Mouse (Mus musculus) kidney, adult 2 months (tissue): ENCODE measurements around the gene Klhl21. TPM values are rescaled to one million over a fixed set of nuclear protein-coding genes. Genes with fewer than 3 reads are reported as not detected.
A peak's percentile ranks its signal among the peaks of the same experiment; 100 is the strongest.

Source experiments
- DNase-seq: peaks from one replicate; pipeline ENCODE4 v3.0.0; 2021
- H3K27ac ChIP-seq: fragments of 200-500 bp; 2 replicates; pipeline ENCODE4 v1.5.1; 2012; ENCODE audit warnings: low read depth, low read length, control low read depth, inconsistent platforms; ENCODE audit not compliant: insufficient read depth
- H3K27me3 ChIP-seq: fragments of 200-500 bp; replicated peaks from 2 replicates; pipeline ENCODE4 v1.6.1; 2012; ENCODE audit warnings: mild to moderate bottlenecking, moderate library complexity, low read length, inconsistent platforms; ENCODE audit not compliant: control insufficient read depth, insufficient read depth
- H3K36me3 ChIP-seq: fragments of 200-500 bp; 2 replicates; pipeline ENCODE4 v1.6.1; 2012; ENCODE audit warnings: mild to moderate bottlenecking, moderate library complexity, low read length, inconsistent platforms; ENCODE audit not compliant: control insufficient read depth, insufficient read depth
- H3K4me1 ChIP-seq: fragments of 200-500 bp; 2 replicates; pipeline ENCODE4 v1.6.1; 2011; ENCODE audit warnings: low read length; ENCODE audit not compliant: control insufficient read depth, insufficient read depth
- H3K4me3 ChIP-seq: fragments of 200-500 bp; 2 replicates; pipeline ENCODE4 v1.5.1; 2011; ENCODE audit warnings: mild to moderate bottlenecking, low read depth, low read length, control low read depth; ENCODE audit not compliant: insufficient read depth
- CTCF ChIP-seq: fragments of 200-500 bp; conservative IDR thresholded peaks from 2 replicates; pipeline ENCODE4 v1.5.1; 2011; ENCODE audit warnings: low read depth, mild to moderate bottlenecking, control low read depth, low read length, moderate library complexity, mixed read lengths; ENCODE audit not compliant: insufficient read depth, insufficient read length
- POLR2A ChIP-seq: fragments of 200-500 bp; IDR thresholded peaks from one replicate; pipeline ENCODE4 v1.6.1; 2011; ENCODE audit warnings: low read depth, low read length, control low read depth
- WGBS: fragments of 180-500 bp; shearing (Covaris S2); methylation state at CpG from one replicate; pipeline ENCODE4 v1.1.7; 2018; 5-methylcytosine and 5-hydroxymethylcytosine counted together
- polyA plus RNA-seq: library from polyadenylated mRNA; depleted of rRNA; stranded (reverse); fragments of >200 nt; gene quantifications from 2 replicates; pipeline ENCODE4 v1.2.3, GENCODE M21; 2012; rRNA removed

Klhl21 gene
- polyA plus RNA-seq: 23.0 and 26.7 TPM in 2 replicates

GRCm38 (mm10) chr4:152008622-152009075 is at the start of gene Klhl21:
Klhl21 (plus strand) TSS chr4:152008803.
- peak; percentile 95 for TF ChIP-seq POLR2A
- TF ChIP-seq CTCF: no peak
- peak; percentile 97 for DNase-seq
- peak within 1 kb of the TSS; percentile 89 for H3K27ac ChIP-seq
- no peaks in the 10 kb centered on the region for H3K36me3 ChIP-seq
- H3K4me3 ChIP-seq: peak within 1 kb of the TSS; percentile 76
- WGBS: 1% methylated on average over 45 of the region's 45 CpGs
- no peaks in the 10 kb centered on the region for H3K27me3 ChIP-seq
- peaks cover 20% of the 10 kb centered on the region for H3K4me1 ChIP-seq

GRCm38 (mm10) chr4:151959849-151960512 is 48.6 kb upstream of the Klhl21 start:
- TF ChIP-seq CTCF (no peak), POLR2A (no peak)
- Histone ChIP-seq H3K4me1 (no peaks in the 10 kb centered on the region), H3K4me3 (no peak overlapping the region), H3K27me3 (no peaks in the 10 kb centered on the region), H3K27ac (no peak overlapping the region), H3K36me3 (no peaks in the 10 kb centered on the region)
- WGBS: 88% methylated on average over 11 of the region's 11 CpGs
- no peak for DNase-seq

GRCm38 (mm10) chr4:151960513-151960854 is 48.1 kb upstream of the Klhl21 start:
- no peaks in the 10 kb centered on the region for H3K4me1 ChIP-seq
- no peak overlapping the region for H3K4me3 ChIP-seq
- DNase-seq: no peak
- no peaks in the 10 kb centered on the region for H3K36me3 ChIP-seq
- 86% methylated on average over 3 of the region's 3 CpGs for WGBS
- no peaks in the 10 kb centered on the region for H3K27me3 ChIP-seq
- no peak overlapping the region for H3K27ac ChIP-seq
- no peak for TF ChIP-seq CTCF
- no peak for TF ChIP-seq POLR2A

DNA sequence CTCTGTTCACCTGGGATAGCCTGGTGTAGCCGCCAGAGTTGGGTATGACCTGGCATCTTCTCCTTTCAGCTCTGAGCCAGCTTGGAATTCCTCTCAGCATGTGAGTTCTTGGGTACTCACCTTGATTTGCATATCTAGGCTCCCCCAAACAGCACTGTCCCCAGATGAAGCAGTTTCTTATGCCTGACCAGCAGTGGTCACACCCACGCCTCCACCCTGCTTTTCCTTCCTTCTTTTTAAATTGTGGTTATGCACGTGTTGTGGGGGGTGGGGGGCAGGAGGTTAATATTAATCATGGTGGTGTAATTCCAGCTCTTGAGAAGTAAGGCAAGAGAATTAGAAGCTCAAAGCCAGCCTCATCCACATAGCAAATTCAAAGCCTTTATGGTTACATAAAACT is 45.8 kb upstream of the Klhl21 start:
- H3K27ac ChIP-seq: no peak overlapping the region
- no peak overlapping the region for H3K4me3 ChIP-seq
- no peak for TF ChIP-seq CTCF
- no peak for TF ChIP-seq POLR2A
- H3K36me3 ChIP-seq: no peaks in the 10 kb centered on the region
- DNase-seq: no peak
- 69% methylated on average over 3 of the region's 3 CpGs for WGBS
- H3K4me1 ChIP-seq: no peaks in the 10 kb centered on the region
- H3K27me3 ChIP-seq: no peaks in the 10 kb centered on the region

DNA sequence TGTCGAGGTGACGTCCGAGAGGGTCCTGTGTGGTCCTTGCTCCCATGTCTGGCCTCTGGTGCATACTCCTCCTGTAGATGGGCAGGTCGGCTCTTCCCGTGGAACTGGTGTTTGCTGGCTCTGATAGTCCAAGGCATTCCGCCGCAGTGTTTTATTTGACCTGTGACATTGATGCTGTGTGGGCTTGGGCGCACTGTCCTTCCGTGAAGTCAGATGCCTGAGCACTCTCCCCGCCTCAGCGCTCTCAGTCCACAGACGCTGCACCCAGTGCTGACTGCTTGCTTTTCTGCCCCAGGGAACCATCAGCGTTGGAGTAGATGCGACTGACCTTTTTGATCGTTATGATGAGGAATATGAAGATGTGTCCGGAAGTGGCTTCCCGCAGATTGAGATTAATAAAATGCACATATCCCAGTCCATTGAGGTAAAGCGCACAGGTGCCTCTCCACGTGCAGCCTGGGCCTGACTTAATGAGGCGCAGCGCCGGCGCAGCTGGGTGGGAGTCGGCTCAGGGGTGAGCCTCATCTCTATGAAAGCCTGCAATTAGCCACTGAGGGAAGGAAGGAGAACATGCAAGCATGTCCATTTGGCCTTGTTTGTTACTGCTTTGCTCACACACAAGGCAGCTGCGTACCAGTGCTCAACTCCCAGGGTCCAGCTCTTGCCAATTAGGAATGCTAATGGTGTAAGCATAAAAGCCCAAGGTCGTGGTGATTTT is 40.2 kb upstream of the Klhl21 start:
- H3K4me1 ChIP-seq: no peaks in the 10 kb centered on the region
- H3K4me3 ChIP-seq: no peak overlapping the region
- 56% methylated on average over 26 of the region's 26 CpGs for WGBS
- no peaks in the 10 kb centered on the region for H3K36me3 ChIP-seq
- TF ChIP-seq POLR2A (no peak), CTCF (no peak)
- DNase-seq: no peak
- no peak overlapping the region for H3K27ac ChIP-seq
- no peaks in the 10 kb centered on the region for H3K27me3 ChIP-seq

GRCm38 (mm10) chr4:151972221-151972967 is 36.2 kb upstream of the Klhl21 start:
- Histone ChIP-seq H3K4me3 (no peak overlapping the region), H3K4me1 (no peaks in the 10 kb centered on the region), H3K36me3 (no peaks in the 10 kb centered on the region), H3K27ac (no peak overlapping the region), H3K27me3 (no peaks in the 10 kb centered on the region)
- no peak for DNase-seq
- 65% methylated on average over 10 of the region's 10 CpGs for WGBS
- TF ChIP-seq POLR2A (no peak), CTCF (peak; percentile 63; the same call in 1 of the 2 replicates)

- no peak overlapping the region for H3K27ac ChIP-seq
- 90% methylated on average over 3 of the region's 3 CpGs for WGBS
- no peaks in the 10 kb centered on the region for H3K4me1 ChIP-seq
- H3K27me3 ChIP-seq: no peaks in the 10 kb centered on the region
- H3K36me3 ChIP-seq: no peaks in the 10 kb centered on the region
- peak; percentile 45 for DNase-seq
- TF ChIP-seq CTCF (peak; percentile 27; the same call in 1 of the 2 replicates), POLR2A (no peak)
- no peak overlapping the region for H3K4me3 ChIP-seq
These were observed 33.2 kb upstream of the Klhl21 start for GRCm38 (mm10) chr4:151975441-151975840.
